Mouse (Mus musculus) midbrain, embryonic 12.5 days (tissue): Measurements from ENCODE around the gene Plcxd2. TPM values are rescaled to one million over a fixed set of nuclear protein-coding genes. Genes with fewer than 3 reads are reported as not detected.

Experiments used
- ATAC-seq: fragments of 200-750 bp; cut with Nextera tagmentation; 2 replicates; pipeline ENCODE4 v1.8.0; 2017; ENCODE audit warnings: low read depth, moderate TSS enrichment, moderate library complexity; ENCODE audit not compliant: low FRiP score
- H3K27ac ChIP-seq: fragments of 300-500 bp; sonication (generic); replicated peaks from 2 replicates; pipeline ENCODE4 v1.5.1; 2016; ENCODE audit warnings: mild to moderate bottlenecking
- H3K27me3 ChIP-seq: fragments of 300-500 bp; sonication (generic); 2 replicates; pipeline ENCODE4 v1.6.1; 2016; ENCODE audit warnings: mild to moderate bottlenecking
- H3K36me3 ChIP-seq: fragments of 300-500 bp; sonication (generic); 2 replicates; pipeline ENCODE4 v1.6.1; 2016
- H3K4me1 ChIP-seq: fragments of 300-500 bp; sonication (generic); 2 replicates; pipeline ENCODE4 v1.6.1; 2016
- H3K4me2 ChIP-seq: fragments of 300-500 bp; sonication (generic); replicated peaks from 2 replicates; pipeline ENCODE4 v1.6.1; 2016; ENCODE audit warnings: mild to moderate bottlenecking, moderate library complexity
- H3K4me3 ChIP-seq: fragments of 300-500 bp; sonication (generic); 2 replicates; pipeline ENCODE4 v1.5.1; 2016; ENCODE audit warnings: mild to moderate bottlenecking
- H3K9ac ChIP-seq: fragments of 300-500 bp; sonication (generic); replicated peaks from 2 replicates; pipeline ENCODE4 v1.6.1; 2016; ENCODE audit warnings: mild to moderate bottlenecking, moderate library complexity
- H3K9me3 ChIP-seq: fragments of 300-500 bp; sonication (generic); 2 replicates; pipeline ENCODE4 v1.6.1; 2016; ENCODE audit warnings: mild to moderate bottlenecking
- WGBS: fragments of 180-500 bp; shearing (Covaris S2); methylation state at CpG from one replicate; pipeline ENCODE4 v1.1.7; 2016; 5-methylcytosine and 5-hydroxymethylcytosine counted together
- polyA plus RNA-seq: library from polyadenylated mRNA; unstranded; fragments of >200 nt; fragmentation: Nextera tagmentation; extraction: Ambion mirVana; gene quantifications from 2 replicates; pipeline ENCODE4 v1.2.1, GENCODE M21; 2016

Plcxd2 gene
- polyA plus RNA-seq, 1 experiment from 2014 or later, result 5.9 TPM

DNA sequence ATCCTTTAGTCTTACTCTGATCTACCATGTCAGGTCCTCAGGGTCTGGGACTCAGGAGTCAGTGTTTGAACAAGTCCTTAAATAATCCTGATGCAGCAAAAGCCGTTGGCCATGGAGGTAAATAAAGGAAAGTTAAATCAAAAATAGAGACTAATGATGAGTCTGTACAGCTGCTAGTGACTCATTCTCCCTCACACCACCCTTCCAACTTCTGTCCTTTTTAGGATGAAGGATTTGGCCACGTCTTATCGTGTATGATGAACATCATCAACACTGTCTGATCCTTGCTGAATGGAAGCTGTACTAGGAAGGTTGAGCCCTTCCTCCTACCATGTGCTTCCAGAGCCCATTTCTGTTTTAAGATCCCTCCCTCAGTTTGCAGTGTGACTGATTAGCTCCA is 79.7 kb downstream of the Plcxd2 start:
- no peak for ATAC-seq
- H3K27me3 ChIP-seq, result no peaks in the 10 kb centered on the region

DNA sequence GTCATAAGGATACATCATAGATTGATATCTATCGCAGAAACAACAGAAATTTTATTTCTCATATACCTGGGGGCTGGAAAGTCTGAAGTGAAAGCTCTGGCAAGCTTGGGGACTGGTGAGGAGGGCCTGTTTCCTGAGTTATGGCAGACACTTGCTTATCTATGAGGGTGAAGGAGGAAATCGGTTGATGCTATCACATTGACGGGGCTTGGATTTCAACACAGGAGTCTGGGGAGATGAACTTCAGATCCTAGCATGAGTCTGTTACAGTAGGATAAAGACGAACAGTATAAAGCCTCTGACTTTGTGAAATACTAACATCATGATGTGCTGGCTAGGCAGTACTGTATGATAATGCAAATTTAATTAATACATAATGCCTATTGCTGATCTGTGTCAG is 81.9 kb downstream of the Plcxd2 start:
- H3K27me3 ChIP-seq, result no peaks in the 10 kb centered on the region
- no peaks in the 10 kb centered on the region for H3K4me1 ChIP-seq
- H3K9ac ChIP-seq, result no peak overlapping the region
- no peak overlapping the region for H3K27ac ChIP-seq
- no peak overlapping the region for H3K4me3 ChIP-seq
- H3K9me3 ChIP-seq, result no peaks in the 10 kb centered on the region
- H3K4me2 ChIP-seq, result no peak overlapping the region
- ATAC-seq, result no peak
- 88% methylated on average over 4 of the region's 4 CpGs for WGBS
- no peaks in the 10 kb centered on the region for H3K36me3 ChIP-seq

More for the DNA sequence above, 79.7 kb downstream of the Plcxd2 start:
- Histone ChIP-seq H3K36me3 (no peaks in the 10 kb centered on the region), H3K4me3 (no peak overlapping the region), H3K4me1 (peaks cover 6% of the 10 kb centered on the region), H3K27ac (no peak overlapping the region), H3K9me3 (no peaks in the 10 kb centered on the region), H3K4me2 (no peak overlapping the region), H3K9ac (no peak overlapping the region)
- WGBS, result 94% methylated on average over 3 of the region's 3 CpGs

DNA sequence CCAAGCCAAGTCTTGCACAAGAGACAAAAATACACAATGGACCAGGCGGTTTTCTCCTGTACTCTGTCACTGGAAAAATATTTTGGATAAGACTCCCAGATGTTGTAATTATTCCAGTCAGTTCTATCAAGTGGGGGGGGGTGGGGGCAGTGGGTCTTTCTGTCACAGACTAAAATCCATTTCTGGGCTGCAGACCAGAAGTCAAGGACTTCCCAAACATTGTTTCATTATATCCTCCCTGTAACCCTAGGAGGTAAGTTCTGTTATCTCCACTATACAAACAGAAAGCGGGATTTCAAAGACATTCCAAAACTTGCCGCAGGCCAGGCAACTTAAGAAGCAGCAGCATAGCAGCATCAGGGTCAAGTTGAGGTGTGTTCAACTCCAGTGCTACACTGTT is 82.4 kb downstream of the Plcxd2 start:
- no peak for ATAC-seq
- Histone ChIP-seq H3K4me1 (no peaks in the 10 kb centered on the region), H3K4me3 (no peak overlapping the region), H3K9ac (no peak overlapping the region), H3K36me3 (no peaks in the 10 kb centered on the region), H3K27me3 (no peaks in the 10 kb centered on the region), H3K9me3 (no peaks in the 10 kb centered on the region), H3K27ac (no peak overlapping the region), H3K4me2 (no peak overlapping the region)
- WGBS, result 73% methylated on average over 3 of the region's 3 CpGs

GRCm38 (mm10) chr16:45926875-45927274 is 83.1 kb downstream of the Plcxd2 start:
- Histone ChIP-seq H3K36me3 (no peaks in the 10 kb centered on the region), H3K27me3 (no peaks in the 10 kb centered on the region), H3K9ac (no peak overlapping the region), H3K4me2 (no peak overlapping the region), H3K27ac (no peak overlapping the region), H3K9me3 (no peaks in the 10 kb centered on the region), H3K4me3 (no peak overlapping the region), H3K4me1 (no peaks in the 10 kb centered on the region)
- 89% methylated on average over 5 of the region's 5 CpGs for WGBS
- ATAC-seq, result no peak

DNA sequence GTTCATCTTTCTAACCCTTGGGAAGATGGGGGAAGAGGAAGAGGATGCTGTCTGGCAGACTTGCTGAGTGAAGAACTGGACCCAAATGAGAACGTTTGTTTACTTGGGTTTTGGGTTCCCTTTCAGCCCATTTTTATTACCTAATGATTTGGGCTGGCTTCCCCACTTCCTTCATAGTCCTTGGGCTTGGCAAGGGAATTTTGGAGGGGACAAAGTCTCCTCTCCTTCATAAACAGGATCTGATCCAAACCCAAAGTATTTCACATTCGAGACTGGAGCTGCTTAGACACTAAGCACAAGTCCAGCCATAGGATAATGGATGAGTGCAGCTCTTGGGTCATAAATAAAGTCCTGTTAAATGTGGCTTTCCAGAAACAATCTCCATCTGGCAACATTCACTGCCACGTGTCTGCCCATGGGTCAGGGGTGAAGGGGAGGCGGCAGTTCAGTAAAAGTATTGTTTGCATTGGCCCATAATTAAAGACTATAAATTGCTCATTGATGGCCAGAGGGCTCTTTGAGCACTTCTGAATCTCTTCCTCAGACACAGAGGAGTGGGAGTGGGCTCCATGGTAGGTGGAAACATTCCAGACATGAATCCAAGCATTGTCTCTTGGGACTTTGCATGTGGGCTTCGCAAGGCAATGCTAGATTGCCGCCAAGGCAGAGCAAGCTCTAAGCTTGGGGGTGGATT is 86.1 kb downstream of the Plcxd2 start:
- ATAC-seq, result no peak
- H3K27ac ChIP-seq, result no peak overlapping the region
- no peaks in the 10 kb centered on the region for H3K36me3 ChIP-seq
- H3K27me3 ChIP-seq, result no peaks in the 10 kb centered on the region
- H3K4me2 ChIP-seq, result no peak overlapping the region
- H3K9me3 ChIP-seq, result no peaks in the 10 kb centered on the region
- WGBS, result 87% methylated on average over 6 of the region's 6 CpGs
- no peaks in the 10 kb centered on the region for H3K4me1 ChIP-seq
- no peak overlapping the region for H3K4me3 ChIP-seq
- no peak overlapping the region for H3K9ac ChIP-seq

- Histone ChIP-seq H3K9ac (no peak overlapping the region), H3K4me1 (no peaks in the 10 kb centered on the region), H3K4me2 (no peak overlapping the region), H3K27ac (no peak overlapping the region), H3K27me3 (no peaks in the 10 kb centered on the region), H3K9me3 (no peaks in the 10 kb centered on the region), H3K36me3 (no peaks in the 10 kb centered on the region), H3K4me3 (no peak overlapping the region)
- no peak for ATAC-seq
- 85% methylated on average over 8 of the region's 8 CpGs for WGBS
These were observed 87.3 kb downstream of the Plcxd2 start for GRCm38 (mm10) chr16:45922546-45923229.

- no peaks in the 10 kb centered on the region for H3K9me3 ChIP-seq
- no peak for ATAC-seq
- 74% methylated on average over 8 of the region's 8 CpGs for WGBS
- no peak overlapping the region for H3K9ac ChIP-seq
- H3K4me2 ChIP-seq, result no peak overlapping the region
- H3K27me3 ChIP-seq, result no peaks in the 10 kb centered on the region
- H3K36me3 ChIP-seq, result no peaks in the 10 kb centered on the region
- no peaks in the 10 kb centered on the region for H3K4me1 ChIP-seq
- no peak overlapping the region for H3K27ac ChIP-seq
- H3K4me3 ChIP-seq, result no peak overlapping the region
These were observed 90.4 kb downstream of the Plcxd2 start for GRCm38 (mm10) chr16:45919572-45919971.

Other genes with a start within 250 kb of the Plcxd2 start
- 33.4 and 42.6 TPM in 2 replicates for gene Phldb2, start 56.6 kb downstream of the Plcxd2 start, polyA plus RNA-seq
- not detected in 2 replicates for gene Cd96, start 110.0 kb upstream of the Plcxd2 start, polyA plus RNA-seq
- 2.2 and 3.6 TPM in 2 replicates for gene Gm4737, start 144.9 kb upstream of the Plcxd2 start, polyA plus RNA-seq